Mouse (Mus musculus) lung, embryonic 14.5 days (tissue): Measurements from ENCODE around the gene Dnajb14. TPM values are rescaled to one million over a fixed set of nuclear protein-coding genes. Genes with fewer than 3 reads are reported as not detected.

Experiments used
- ATAC-seq: fragments of 200-750 bp; cut with Nextera tagmentation; 2 replicates; pipeline ENCODE4 v1.8.0; 2017; ENCODE audit warnings: mild to moderate bottlenecking, moderate TSS enrichment, moderate library complexity; ENCODE audit not compliant: insufficient read depth
- DNase-seq: peaks from one replicate; pipeline ENCODE4 v3.0.0-alpha.2; 2015
- H3K27ac ChIP-seq: fragments of 300-500 bp; sonication (generic); 2 replicates; pipeline ENCODE4 v1.5.1; 2014; ENCODE audit warnings: low read depth, mild to moderate bottlenecking, moderate library complexity
- H3K27me3 ChIP-seq: fragments of 300-500 bp; sonication (generic); 2 replicates; pipeline ENCODE4 v1.6.1; 2014; ENCODE audit warnings: low read length, control low read depth; ENCODE audit not compliant: insufficient read depth
- H3K36me3 ChIP-seq: fragments of 300-500 bp; sonication (generic); 2 replicates; pipeline ENCODE4 v1.6.1; 2014; ENCODE audit warnings: control low read depth; ENCODE audit not compliant: insufficient read depth
- H3K4me1 ChIP-seq: fragments of 300-500 bp; sonication (generic); 2 replicates; pipeline ENCODE4 v1.6.1; 2014; ENCODE audit warnings: antibody characterized with exemption, control low read depth; ENCODE audit not compliant: insufficient read depth
- H3K4me2 ChIP-seq: fragments of 300-500 bp; sonication (generic); 2 replicates; pipeline ENCODE4 v1.6.1; 2014; ENCODE audit warnings: mild to moderate bottlenecking
- H3K4me3 ChIP-seq: fragments of 300-500 bp; sonication (generic); 2 replicates; pipeline ENCODE4 v1.5.1; 2014; ENCODE audit warnings: low read depth, low read length
- H3K9ac ChIP-seq: fragments of 300-500 bp; sonication (generic); 2 replicates; pipeline ENCODE4 v1.6.1; 2014
- H3K9me3 ChIP-seq: fragments of 300-500 bp; sonication (generic); 2 replicates; pipeline ENCODE4 v1.6.1; 2016; ENCODE audit warnings: low read depth, low read length, control low read depth
- CTCF ChIP-seq: IDR thresholded peaks from 2 replicates; pipeline ENCODE4 v1.5.1; 2016; ENCODE audit warnings: antibody characterized with exemption, low read depth
- WGBS: fragments of 180-500 bp; shearing (Covaris S2); extraction: QIAGEN DNeasy Blood & Tissue Kit; methylation state at CpG from one replicate; pipeline ENCODE4 v1.1.7; 2014; 5-methylcytosine and 5-hydroxymethylcytosine counted together
- polyA plus RNA-seq: library from polyadenylated mRNA; unstranded; fragments of >200 nt; fragmentation: Nextera tagmentation; extraction: Ambion mirVana; gene quantifications from 2 replicates; pipeline ENCODE4 v1.2.1, GENCODE M21; 2014

The Dnajb14 gene
- polyA plus RNA-seq, 1 experiment from 2014 or later = 15.5 TPM

DNA sequence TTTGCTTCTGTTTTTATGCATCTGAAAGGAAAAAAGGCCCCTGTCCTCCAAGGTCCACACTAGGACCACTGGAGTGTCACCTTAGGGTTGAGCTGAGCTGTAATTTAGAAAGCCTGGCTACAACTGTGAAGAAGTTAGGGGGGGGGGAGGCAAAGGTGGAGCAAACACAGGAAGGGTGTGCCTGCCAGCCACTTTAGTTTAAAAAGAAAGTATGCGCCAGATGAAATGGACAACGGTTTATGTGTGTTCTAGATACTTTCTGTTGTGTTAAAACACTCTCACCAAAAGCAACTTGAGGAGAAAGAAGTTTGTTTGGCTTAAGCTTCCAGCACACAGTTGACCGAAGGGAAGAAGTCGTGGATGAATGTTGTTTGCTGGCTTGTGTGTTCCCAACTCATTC, 33.8 kb upstream of the Dnajb14 start:
- WGBS = 71% methylated on average over 4 of the region's 4 CpGs
- no peaks in the 10 kb centered on the region for H3K4me1 ChIP-seq
- H3K4me3 ChIP-seq = no peak overlapping the region
- H3K27me3 ChIP-seq = no peaks in the 10 kb centered on the region
- no peak overlapping the region for H3K4me2 ChIP-seq
- H3K36me3 ChIP-seq = no peaks in the 10 kb centered on the region
- ATAC-seq (no peak), DNase-seq (no peak)
- H3K9me3 ChIP-seq = no peaks in the 10 kb centered on the region
- H3K9ac ChIP-seq = no peak overlapping the region
- no peak for TF ChIP-seq CTCF
- no peak overlapping the region for H3K27ac ChIP-seq

DNA sequence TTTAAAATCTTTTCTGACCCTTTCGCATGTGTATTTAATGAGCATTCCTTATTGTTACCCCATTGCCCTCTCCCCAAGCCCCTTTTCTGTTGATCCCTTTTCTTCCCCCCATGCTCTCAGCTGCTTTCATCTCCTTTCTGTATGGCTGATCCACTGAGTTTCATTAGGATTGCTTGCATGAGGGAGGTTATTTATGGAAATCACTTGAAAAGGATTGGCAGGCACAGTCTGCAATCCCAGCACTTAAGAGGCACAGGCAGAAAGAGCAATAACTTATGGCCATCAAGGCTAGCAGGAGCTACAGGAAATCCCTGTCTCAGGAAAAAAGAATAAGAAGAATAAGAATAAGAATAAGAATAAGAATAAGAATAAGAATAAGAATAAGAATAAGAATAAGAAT, 30.9 kb upstream of the Dnajb14 start:
- ATAC-seq (no peak), DNase-seq (no peak)
- H3K9me3 ChIP-seq = no peaks in the 10 kb centered on the region
- 89% methylated on average over 1 of the region's 1 CpGs for WGBS
- no peak overlapping the region for H3K9ac ChIP-seq
- H3K27me3 ChIP-seq = no peaks in the 10 kb centered on the region
- H3K4me3 ChIP-seq = no peak overlapping the region
- no peaks in the 10 kb centered on the region for H3K4me1 ChIP-seq
- no peak overlapping the region for H3K27ac ChIP-seq
- no peaks in the 10 kb centered on the region for H3K36me3 ChIP-seq
- no peak for TF ChIP-seq CTCF
- H3K4me2 ChIP-seq = no peak overlapping the region

DNA sequence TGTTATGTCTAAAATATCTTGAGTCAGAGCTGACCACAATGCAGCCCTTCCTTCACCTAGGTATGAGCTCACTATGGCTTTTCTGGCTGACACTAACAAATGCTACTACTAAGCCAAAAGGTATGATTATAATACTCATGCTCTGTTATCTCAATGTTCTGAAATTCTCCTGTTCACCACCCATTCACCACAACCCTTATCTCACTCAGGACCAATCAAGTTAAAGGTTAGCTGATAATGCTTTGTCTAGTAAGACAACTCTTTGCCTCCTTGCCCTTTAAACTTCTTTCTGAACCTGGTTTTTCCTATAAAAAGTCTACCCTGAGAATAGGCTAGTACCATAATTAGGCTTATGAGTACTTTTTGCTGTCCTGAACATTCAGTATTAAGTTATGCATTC, 29.3 kb upstream of the Dnajb14 start:
- DNase-seq (no peak), ATAC-seq (no peak)
- Histone ChIP-seq H3K4me1 (no peaks in the 10 kb centered on the region), H3K9me3 (no peaks in the 10 kb centered on the region), H3K9ac (no peak overlapping the region), H3K27ac (no peak overlapping the region), H3K4me3 (no peak overlapping the region), H3K27me3 (no peaks in the 10 kb centered on the region), H3K4me2 (no peak overlapping the region), H3K36me3 (no peaks in the 10 kb centered on the region)
- TF ChIP-seq CTCF = no peak

DNA sequence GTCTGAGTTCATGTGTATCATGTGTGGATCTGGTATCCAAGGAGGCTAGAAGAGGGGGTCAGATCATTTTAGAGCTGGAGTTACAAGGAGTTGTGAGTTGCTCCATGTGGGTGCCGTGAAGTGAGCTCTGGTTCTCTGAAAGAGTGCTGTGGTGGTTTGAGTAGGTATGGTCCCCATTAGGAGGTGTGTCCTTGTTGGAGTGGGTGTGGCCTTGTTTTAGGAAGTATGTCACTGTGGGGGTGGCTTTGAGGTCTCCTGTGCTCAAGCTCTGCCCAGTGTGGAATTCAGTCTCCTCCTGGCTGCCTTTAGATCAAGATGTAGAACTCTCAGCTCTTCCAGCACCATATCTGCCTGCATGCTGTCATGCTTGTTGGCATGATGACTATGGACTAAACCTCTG, 24.5 kb upstream of the Dnajb14 start:
- Histone ChIP-seq H3K27ac (no peak overlapping the region), H3K4me3 (no peak overlapping the region), H3K9me3 (no peaks in the 10 kb centered on the region), H3K4me2 (no peak overlapping the region), H3K27me3 (no peaks in the 10 kb centered on the region), H3K36me3 (no peaks in the 10 kb centered on the region), H3K4me1 (no peaks in the 10 kb centered on the region), H3K9ac (no peak overlapping the region)
- DNase-seq (no peak), ATAC-seq (no peak)
- no peak for TF ChIP-seq CTCF
- WGBS = 79% methylated on average over 1 of the region's 1 CpGs

DNA sequence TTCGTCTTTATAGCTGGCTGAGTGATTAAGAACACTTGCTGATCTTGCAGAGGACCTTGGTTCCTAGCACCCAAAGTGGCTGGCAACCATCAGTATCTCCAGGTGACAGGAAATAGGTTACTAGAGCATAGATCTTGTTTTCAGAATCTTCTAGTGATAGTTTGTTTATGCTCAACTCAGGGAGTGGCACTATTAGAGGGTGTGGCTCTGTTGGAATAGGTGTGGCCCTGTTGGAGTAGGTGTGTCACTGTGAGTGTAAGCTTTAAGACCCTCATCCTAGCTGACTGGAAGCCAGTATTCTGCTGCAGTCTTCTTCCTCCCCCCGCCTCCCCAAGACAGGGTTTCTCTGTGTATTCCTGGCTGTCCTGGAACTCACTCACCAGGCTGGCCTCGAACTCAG, 23.2 kb upstream of the Dnajb14 start:
- Histone ChIP-seq H3K4me2 (no peak overlapping the region), H3K9ac (no peak overlapping the region), H3K36me3 (no peaks in the 10 kb centered on the region), H3K4me1 (no peaks in the 10 kb centered on the region), H3K9me3 (no peaks in the 10 kb centered on the region), H3K27me3 (no peaks in the 10 kb centered on the region), H3K4me3 (no peak overlapping the region), H3K27ac (no peak overlapping the region)
- DNase-seq (no peak), ATAC-seq (no peak)
- 86% methylated on average over 3 of the region's 3 CpGs for WGBS
- TF ChIP-seq CTCF = no peak

DNA sequence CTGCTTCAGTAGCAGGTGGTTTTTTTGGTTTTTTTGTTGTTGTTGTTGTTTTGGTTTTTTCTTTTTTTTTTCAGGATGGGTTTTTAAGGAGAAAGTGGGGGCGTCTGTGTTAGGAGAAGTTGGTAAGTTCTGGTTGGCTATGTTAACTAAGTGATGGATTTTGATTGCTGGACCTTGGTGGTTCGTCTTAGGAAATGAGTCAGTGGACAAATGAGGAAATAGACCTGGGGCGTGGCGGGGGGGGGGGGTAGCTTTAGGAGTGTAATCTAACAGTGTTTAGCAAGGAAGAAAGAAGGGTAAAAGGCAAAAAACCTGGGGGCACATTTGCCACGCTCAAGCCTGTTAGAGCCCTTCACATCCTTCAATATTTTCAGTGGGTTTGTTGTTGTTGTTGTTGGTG, 20.9 kb upstream of the Dnajb14 start:
- TF ChIP-seq CTCF = no peak
- WGBS = 79% methylated on average over 5 of the region's 5 CpGs
- H3K4me2 ChIP-seq = no peak overlapping the region

DNA sequence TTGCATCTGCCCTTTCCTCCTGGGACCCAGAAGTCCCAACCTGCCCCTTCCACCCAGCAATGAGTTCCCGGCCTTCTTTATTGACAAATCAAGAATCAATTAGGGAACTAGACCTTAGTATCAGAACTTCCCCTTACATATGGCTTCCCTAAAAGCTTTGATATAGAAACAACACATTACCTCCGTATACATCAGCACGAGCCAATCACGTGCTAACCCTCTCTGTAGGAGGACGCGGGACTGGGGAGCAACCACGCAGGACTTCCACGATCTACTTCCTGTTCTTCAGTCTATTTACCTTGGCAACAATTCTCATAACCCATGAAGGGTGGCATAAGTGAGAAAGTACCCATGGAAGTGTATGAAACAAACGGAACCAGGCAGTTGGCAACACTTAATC, 19.1 kb upstream of the Dnajb14 start:
- H3K4me3 ChIP-seq = no peak overlapping the region
- DNase-seq (no peak), ATAC-seq (no peak)
- no peak for TF ChIP-seq CTCF
- H3K4me1 ChIP-seq = no peaks in the 10 kb centered on the region
- 83% methylated on average over 9 of the region's 9 CpGs for WGBS
- H3K27me3 ChIP-seq = no peaks in the 10 kb centered on the region
- H3K9ac ChIP-seq = no peak overlapping the region
- H3K9me3 ChIP-seq = no peaks in the 10 kb centered on the region
- no peak overlapping the region for H3K4me2 ChIP-seq
- H3K27ac ChIP-seq = no peak overlapping the region
- H3K36me3 ChIP-seq = no peaks in the 10 kb centered on the region

More for the DNA sequence above, 20.9 kb upstream of the Dnajb14 start:
- Histone ChIP-seq H3K9ac (no peak overlapping the region), H3K27me3 (no peaks in the 10 kb centered on the region), H3K4me1 (no peaks in the 10 kb centered on the region), H3K36me3 (no peaks in the 10 kb centered on the region), H3K27ac (no peak overlapping the region), H3K4me3 (no peak overlapping the region), H3K9me3 (no peaks in the 10 kb centered on the region)
- DNase-seq = no peak
- ATAC-seq = no peak

DNA sequence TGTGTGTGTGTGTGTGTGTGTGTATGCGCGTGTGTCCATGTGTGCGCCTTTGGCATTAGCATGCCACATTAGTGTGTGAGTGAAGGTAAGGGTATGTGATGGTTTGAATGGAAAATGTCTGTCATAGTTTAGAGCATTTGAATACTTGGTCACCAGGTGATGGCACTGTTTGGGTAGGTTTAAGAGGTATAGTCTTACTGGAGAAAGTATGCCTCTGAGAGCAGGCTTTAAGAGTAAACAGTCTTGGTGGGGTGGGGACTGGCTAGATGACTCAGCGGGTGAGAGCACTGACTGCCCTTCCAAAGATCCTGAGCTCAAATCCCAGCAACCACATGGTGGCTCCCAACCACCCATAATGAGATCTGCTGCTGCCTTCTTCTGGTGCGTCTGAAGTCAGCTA, 17.8 kb upstream of the Dnajb14 start:
- TF ChIP-seq CTCF = no peak
- 79% methylated on average over 5 of the region's 5 CpGs for WGBS
- Histone ChIP-seq H3K9ac (no peak overlapping the region), H3K9me3 (no peaks in the 10 kb centered on the region), H3K27me3 (no peaks in the 10 kb centered on the region), H3K4me2 (no peak overlapping the region), H3K4me1 (no peaks in the 10 kb centered on the region), H3K27ac (no peak overlapping the region), H3K36me3 (no peaks in the 10 kb centered on the region), H3K4me3 (no peak overlapping the region)
- no peak for DNase-seq
- no peak for ATAC-seq
